Mouse (Mus musculus) lung, postnatal 25 days (tissue): ENCODE measurements around the gene Plekhn1.
A peak's percentile ranks its signal among the peaks of the same experiment; 100 is the strongest.

ENCODE experiments used
- DNase-seq: peaks from one replicate; pipeline ENCODE4 v3.0.0; 2022; ENCODE audit warnings: low spot score

Plekhn1 gene

DNA sequence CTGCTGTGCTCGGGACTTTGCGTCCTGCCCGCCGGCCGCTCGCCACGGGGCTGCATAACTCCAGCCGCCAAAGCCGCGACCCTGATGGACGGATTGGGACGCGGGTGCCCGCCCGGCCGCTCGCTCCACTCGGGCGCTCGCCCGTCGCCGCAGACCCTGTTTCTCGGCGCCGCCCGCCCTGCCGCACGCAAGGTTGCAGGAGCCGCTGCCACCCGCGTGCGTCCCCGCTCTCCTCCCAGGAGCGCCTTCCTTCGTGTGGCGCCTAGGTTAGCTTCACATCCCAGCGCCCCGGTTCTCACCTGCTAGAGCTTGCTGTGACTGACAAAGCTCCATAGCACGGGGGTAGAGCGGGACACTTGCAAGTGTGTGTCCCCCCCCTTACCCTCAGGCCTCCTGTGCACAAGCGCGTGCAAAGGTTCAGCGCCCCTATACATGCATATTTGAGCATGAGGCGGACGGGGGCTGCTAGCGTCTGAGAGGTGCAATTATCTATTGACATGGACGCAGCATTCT lies at the start of gene Plekhn1:
Plekhn1 (minus strand) TSS at position 157 of the 513 bp plus-strand sequence.
- DNase-seq: peak; percentile 71

GRCm38 (mm10) chr4:156255078-156255839 lies 20.6 kb upstream of the Plekhn1 start, which contains the start of gene Samd11:
Gene Samd11, minus strand, starts transcription at chr4:156255657.
- DNase-seq: no peak

GRCm38 (mm10) chr4:156254361-156255077 lies 19.9 kb upstream of the Plekhn1 start:
- DNase-seq: no peak

GRCm38 (mm10) chr4:156253043-156253442 lies 18.4 kb upstream of the Plekhn1 start:
- DNase-seq: no peak

DNA sequence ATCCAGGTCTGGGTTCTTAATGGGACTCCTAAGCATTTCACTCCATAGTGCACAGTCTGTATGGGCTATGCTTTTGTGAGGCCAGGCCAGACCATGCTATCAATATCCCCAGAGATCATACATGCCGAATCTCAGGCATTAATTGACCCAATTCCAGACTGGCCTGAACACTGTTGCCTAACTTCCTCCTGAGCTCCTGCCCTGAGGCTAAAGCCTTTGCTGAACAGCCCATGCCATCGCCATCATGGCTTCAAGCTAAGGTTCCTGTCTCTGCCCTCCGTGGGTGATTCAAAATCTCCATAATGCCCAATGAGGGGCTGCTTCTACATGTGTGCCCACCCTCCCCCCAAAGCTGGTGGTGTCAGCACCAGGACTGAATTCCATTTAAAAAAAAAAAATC lies 18.0 kb upstream of the Plekhn1 start:
- DNase-seq: no peak

DNA sequence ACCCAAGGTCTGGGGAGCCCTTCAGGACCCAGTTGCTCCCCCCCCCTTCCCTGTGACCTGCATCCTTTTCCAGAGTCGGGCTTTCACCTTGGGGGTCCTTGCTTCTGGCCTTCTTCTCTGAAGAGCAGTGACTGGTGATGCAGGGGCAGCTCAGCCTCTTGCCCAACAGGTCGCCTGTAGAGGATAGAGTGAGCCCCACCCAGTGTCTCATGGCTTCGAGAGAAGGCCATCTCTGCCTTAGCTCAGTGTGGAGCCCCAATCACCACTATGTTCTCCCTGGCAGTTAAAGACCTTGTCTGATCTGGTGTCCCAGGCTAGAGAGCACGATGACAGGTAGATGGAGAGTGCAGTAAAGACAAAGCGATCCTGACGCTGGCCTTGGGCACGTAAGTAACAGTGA lies 17.5 kb upstream of the Plekhn1 start:
- DNase-seq: no peak

GRCm38 (mm10) chr4:156251081-156251480 lies 16.4 kb upstream of the Plekhn1 start:
- no peak for DNase-seq

DNA sequence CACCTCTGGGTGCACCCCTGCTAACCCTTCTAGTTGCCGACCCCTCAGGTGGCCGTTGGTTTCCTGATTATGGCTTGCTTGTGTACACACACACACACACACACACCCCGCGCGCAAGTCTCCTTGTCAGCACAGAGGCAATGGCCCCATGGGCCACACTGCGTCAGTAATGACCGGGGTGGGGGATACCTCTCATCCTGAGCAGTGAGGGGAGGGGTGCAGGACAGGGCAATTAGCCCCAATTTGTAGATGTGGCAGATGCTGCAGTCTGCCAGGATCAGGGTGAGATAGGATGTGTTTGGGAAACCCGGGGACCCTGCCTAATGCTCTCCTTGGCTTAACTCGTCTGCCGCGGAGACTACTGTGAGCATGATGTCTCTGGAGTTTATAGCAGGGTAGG lies 14.9 kb upstream of the Plekhn1 start:
- DNase-seq: no peak

- no peak for DNase-seq
Observed at GRCm38 (mm10) chr4:156236651-156237447, 2.2 kb upstream of the Plekhn1 start.

DNA sequence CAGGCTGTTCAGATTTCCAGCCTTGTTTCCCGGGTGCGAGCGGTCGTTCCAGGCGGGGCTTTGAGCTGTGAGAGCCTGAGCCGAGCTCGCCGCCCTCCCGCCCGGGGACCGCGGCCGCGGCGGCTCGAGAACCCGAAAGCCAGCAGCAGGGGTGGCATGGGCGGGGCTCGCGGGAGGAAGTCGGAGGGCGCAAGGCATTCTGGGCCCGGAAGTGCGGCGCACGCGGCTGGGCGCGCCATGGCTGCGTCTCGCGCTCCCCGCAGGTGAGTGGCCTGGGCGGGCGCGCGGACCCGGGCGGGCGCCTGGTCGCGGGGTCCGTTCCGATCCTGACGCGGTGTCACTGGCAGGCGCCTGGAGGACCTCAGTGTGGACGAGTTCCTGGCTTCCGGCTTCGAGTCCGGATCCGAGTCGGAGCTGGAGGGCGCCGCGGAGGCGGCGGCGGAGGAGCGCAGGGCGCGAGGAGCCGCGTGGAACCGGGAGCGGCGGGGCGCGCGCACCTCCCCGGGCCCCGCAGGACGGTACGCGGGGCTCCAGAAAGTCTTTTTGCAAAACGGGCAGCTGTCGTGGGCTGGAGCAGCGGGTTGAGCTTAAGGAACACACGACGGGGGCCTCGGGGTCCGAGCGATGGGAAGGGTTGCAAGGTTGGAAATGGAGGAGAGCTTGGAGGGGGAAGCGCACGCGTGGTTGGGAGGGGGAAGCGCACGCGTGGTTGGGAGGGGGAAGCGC lies 1.3 kb upstream of the Plekhn1 start, which contains the start of gene Noc2l:
Noc2l (plus strand) TSS at position 203 of the 726 bp plus-strand sequence.
- DNase-seq: peak; percentile 92

DNA sequence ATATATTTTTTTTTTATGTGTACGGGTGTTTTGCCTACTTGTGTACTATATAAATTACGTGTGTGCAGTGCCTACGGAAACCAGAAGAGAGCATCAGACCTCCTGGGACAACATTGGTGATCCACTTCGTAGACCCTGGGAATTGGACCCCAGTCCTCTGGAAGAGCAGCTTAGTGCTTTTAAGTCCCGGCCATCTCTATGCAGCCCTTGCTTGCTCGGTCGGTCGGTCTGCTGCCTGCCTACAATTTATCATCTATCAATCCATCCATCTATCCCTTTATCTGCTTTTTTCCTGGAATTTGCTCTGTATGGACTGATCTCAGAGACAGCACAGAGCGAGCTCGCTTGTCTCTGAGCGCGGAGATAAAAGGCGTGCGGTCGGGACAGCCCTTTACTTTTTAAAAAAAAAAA lies 708 bp upstream of the Plekhn1 start:
- no peak for DNase-seq

DNA sequence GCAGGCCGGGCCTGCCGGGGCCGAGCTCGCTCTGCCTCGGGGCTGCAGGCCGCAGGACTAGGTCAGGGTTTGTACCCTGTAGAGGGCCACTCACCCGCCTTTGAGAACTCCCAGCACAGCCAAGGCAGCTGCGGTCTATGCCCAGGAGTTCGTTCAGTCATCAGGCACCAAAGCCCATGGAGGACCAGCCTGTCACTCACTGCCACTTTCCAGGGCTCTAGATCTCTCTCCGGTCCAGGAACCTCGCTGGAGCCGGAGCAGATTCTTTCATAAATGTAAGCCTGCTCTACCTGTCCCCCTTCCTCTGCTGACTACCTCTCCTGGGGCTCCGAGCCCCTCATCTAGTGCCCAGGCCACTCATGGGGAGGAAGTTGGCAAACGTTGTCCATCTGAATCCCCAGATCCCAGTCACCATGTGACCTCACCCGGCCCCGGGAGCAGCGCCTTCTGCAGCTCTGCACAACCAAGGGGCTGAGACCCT lies 596 bp downstream of the Plekhn1 start:
- no peak for DNase-seq

DNA sequence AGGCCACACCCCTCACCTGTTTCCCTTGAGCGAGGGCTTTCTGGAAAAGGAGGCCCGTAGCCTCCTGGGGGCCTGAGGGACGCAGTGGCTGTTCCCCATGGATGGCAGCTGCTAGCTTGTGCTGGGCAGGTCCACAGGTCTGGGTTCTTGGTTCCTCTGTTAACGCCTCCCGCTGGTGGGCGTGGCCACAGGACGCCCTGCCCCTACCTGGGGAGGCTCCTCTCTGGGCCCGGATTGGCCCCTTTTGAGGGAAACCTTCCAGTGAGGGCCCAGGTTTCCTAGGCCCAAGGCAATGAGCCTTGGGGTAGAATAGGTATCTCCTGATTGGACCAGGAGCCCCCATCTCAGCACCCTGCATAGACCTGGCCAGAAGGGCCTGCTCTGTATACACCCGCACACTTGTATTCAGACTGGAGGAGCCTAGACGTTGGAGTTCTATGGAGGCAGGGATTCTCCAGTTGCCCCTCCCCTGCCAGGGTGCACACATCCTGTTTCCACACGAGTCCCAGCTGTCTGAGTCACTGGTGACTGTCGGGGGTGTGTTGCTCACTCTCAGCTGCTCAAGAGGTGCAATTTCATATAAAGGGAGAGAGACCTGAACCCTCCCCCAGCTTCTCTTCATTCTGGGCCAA lies 6.1 kb downstream of the Plekhn1 start:
- peak; percentile 25 for DNase-seq

GRCm38 (mm10) chr4:156227752-156228392 lies 6.8 kb downstream of the Plekhn1 start:
- peak; percentile 54 for DNase-seq

DNA sequence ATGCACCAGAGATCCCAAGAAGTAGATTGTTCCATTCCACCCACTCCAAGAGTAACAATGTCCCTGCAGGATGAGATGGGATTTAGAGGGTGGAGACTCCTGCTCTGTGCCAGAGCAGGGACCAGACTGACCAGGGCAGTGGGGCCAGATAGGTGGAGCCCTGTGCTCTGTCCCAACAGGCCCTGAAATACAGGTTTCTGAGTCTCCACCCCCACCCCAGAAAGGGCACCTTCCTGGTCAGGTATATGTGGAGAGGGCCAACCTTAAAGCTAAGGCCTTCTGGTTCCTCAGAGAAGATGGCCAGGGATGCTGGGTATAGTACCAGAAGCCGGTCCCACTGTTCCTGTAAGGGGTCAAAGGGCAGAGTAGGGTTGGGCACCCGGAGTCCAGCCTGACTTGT lies 10.4 kb downstream of the Plekhn1 start:
- DNase-seq: no peak

GRCm38 (mm10) chr4:156219936-156220335 lies 14.7 kb downstream of the Plekhn1 start:
- DNase-seq: no peak

GRCm38 (mm10) chr4:156217838-156218237 lies 16.8 kb downstream of the Plekhn1 start:
- DNase-seq: no peak

GRCm38 (mm10) chr4:156217022-156217669 lies 17.5 kb downstream of the Plekhn1 start:
- no peak for DNase-seq

- no peak for DNase-seq
Observed at GRCm38 (mm10) chr4:156216196-156216595, 18.5 kb downstream of the Plekhn1 start.

- DNase-seq: peak; percentile 57
Observed at GRCm38 (mm10) chr4:156215649-156216048, 19.0 kb downstream of the Plekhn1 start, which contains the start of gene Perm1. Gene Perm1, plus strand, starts transcription at chr4:156215868.
